Mouse (Mus musculus): ENCODE results near the gene Olfr490. TPM values are rescaled to one million over a fixed set of nuclear protein-coding genes. Genes with fewer than 3 reads are reported as not detected.

Olfr490 gene
- not detected in 2 replicates for polyA plus RNA-seq (2016; fragmentation: Nextera tagmentation; extraction: Ambion mirVana)

- no peaks in the 10 kb centered on the region for H3K36me3 ChIP-seq (replicated peaks)
- H3K27me3 ChIP-seq (ENCODE audit: poor library complexity, severe bottlenecking): no peaks in the 10 kb centered on the region
- no peaks in the 10 kb centered on the region for H3K4me1 ChIP-seq
- no peak for DNase-seq (ENCODE audit: extremely low spot score, low spot score)
- H3K27ac ChIP-seq: no peak within 1 kb of the TSS
- H3K4me3 ChIP-seq: no peak within 1 kb of the TSS
- H3K9me3 ChIP-seq: no peaks in the 10 kb centered on the region
Observed at GRCm38 (mm10) chr7:108288834-108289233, at the start of gene Olfr490. Olfr490 (minus strand) TSS chr7:108288934.

DNA sequence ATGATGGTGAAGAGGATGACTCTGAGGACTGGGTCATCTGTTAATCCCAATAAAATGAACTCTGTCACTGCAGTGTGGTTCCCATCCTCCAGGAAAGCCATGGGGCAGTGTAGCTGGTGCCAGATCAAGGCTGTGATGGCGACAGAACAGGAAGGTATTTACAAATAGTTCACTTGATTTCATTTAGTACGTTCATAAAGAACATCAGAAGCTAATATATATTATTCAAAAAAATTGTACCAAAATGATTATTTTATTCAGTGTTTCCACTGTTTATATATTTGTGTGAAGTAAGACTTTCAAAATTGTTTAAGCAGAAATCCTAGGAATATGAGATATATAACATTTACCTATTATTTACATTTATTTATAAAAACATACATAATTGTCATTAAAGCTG, 34.8 kb upstream of the Olfr490 start, which contains the start of gene Olfr492:
Gene Olfr492, minus strand, starts transcription at position 101 of the 400 bp plus-strand sequence.
- no peaks in the 10 kb centered on the region for H3K9me3 ChIP-seq
- H3K27ac ChIP-seq: no peak within 1 kb of the TSS
- no peaks in the 10 kb centered on the region for H3K36me3 ChIP-seq (replicated peaks)
- no peak within 1 kb of the TSS for H3K4me3 ChIP-seq
- no peaks in the 10 kb centered on the region for H3K27me3 ChIP-seq (ENCODE audit: poor library complexity, severe bottlenecking)
- DNase-seq (ENCODE audit: extremely low spot score, low spot score): no peak
- 82% methylated on average over 2 of the region's 2 CpGs for WGBS
- no peaks in the 10 kb centered on the region for H3K4me1 ChIP-seq

GRCm38 (mm10) chr7:108313151-108313550, 24.4 kb upstream of the Olfr490 start, which contains the start of gene Olfr491:
Olfr491 (plus strand) TSS chr7:108313451.
- no peaks in the 10 kb centered on the region for H3K9me3 ChIP-seq
- H3K36me3 ChIP-seq (replicated peaks): no peaks in the 10 kb centered on the region
- WGBS: 84% methylated on average over 1 of the region's 1 CpGs
- H3K27ac ChIP-seq: no peak within 1 kb of the TSS
- DNase-seq (ENCODE audit: extremely low spot score, low spot score): no peak
- no peaks in the 10 kb centered on the region for H3K27me3 ChIP-seq (ENCODE audit: poor library complexity, severe bottlenecking)
- H3K4me3 ChIP-seq: no peak within 1 kb of the TSS
- no peaks in the 10 kb centered on the region for H3K4me1 ChIP-seq

DNA sequence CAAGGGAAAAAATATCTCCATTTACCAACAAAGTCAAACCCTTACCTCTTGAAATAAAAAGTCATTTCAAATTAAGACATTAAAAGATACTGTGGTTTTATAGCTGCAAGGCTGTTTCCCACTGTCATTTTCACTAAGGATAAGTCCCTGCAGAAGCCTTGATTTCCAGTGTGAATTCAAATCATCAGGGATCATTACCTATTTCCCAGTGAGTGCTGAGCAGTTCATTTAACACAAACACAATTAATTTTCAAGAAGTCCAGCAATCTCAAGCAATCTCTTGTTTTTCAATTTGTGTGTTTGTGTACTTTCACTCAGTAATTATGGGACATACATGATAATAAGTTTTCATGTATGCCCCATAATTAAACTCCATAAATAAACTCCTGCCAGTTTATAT, 30.5 kb downstream of the Olfr490 start, which contains the start of gene Olfr488:
Gene Olfr488, minus strand, starts transcription at position 101 of the 400 bp plus-strand sequence.
- Histone ChIP-seq H3K27ac (no peak within 1 kb of the TSS), H3K36me3 (replicated peaks) (no peaks in the 10 kb centered on the region), H3K4me1 (no peaks in the 10 kb centered on the region), H3K4me3 (no peak within 1 kb of the TSS), H3K27me3 (ENCODE audit: poor library complexity, severe bottlenecking) (no peaks in the 10 kb centered on the region), H3K9me3 (no peaks in the 10 kb centered on the region)
- no peak for DNase-seq (ENCODE audit: extremely low spot score, low spot score)

Other genes with a start within 250 kb of the Olfr490 start
- gene Olfr479, start 238.2 kb downstream of the Olfr490 start, polyA plus RNA-seq (2016; fragmentation: Nextera tagmentation; extraction: Ambion mirVana): not detected in 2 replicates
- gene Olfr480, start 221.6 kb downstream of the Olfr490 start, polyA plus RNA-seq (2016; fragmentation: Nextera tagmentation; extraction: Ambion mirVana): not detected in 2 replicates
- not detected in 2 replicates for gene Olfr481, start 209.1 kb downstream of the Olfr490 start, polyA plus RNA-seq (2016; fragmentation: Nextera tagmentation; extraction: Ambion mirVana)
- gene Olfr482, start 191.3 kb downstream of the Olfr490 start, polyA plus RNA-seq (2016; fragmentation: Nextera tagmentation; extraction: Ambion mirVana): 0.06 TPM in 1 of 2 replicates, not detected in the other
- not detected in 2 replicates for gene Olfr483, start 188.1 kb downstream of the Olfr490 start, polyA plus RNA-seq (2016; fragmentation: Nextera tagmentation; extraction: Ambion mirVana)
- not detected in 2 replicates for gene Olfr484, start 161.5 kb downstream of the Olfr490 start, polyA plus RNA-seq (2016; fragmentation: Nextera tagmentation; extraction: Ambion mirVana)
- not detected in 2 replicates for gene Olfr485, start 129.1 kb downstream of the Olfr490 start, polyA plus RNA-seq (2016; fragmentation: Nextera tagmentation; extraction: Ambion mirVana)
- not detected in 2 replicates for gene Olfr486, start 116.2 kb downstream of the Olfr490 start, polyA plus RNA-seq (2016; fragmentation: Nextera tagmentation; extraction: Ambion mirVana)
- gene Olfr487, start 74.3 kb downstream of the Olfr490 start, polyA plus RNA-seq (2016; fragmentation: Nextera tagmentation; extraction: Ambion mirVana): not detected in 2 replicates
- not detected in 2 replicates for gene Olfr488, start 30.6 kb downstream of the Olfr490 start, polyA plus RNA-seq (2016; fragmentation: Nextera tagmentation; extraction: Ambion mirVana)
- not detected in 2 replicates for gene Olfr491, start 24.5 kb upstream of the Olfr490 start, polyA plus RNA-seq (2016; fragmentation: Nextera tagmentation; extraction: Ambion mirVana)
- gene Olfr492, start 34.7 kb upstream of the Olfr490 start, polyA plus RNA-seq (2016; fragmentation: Nextera tagmentation; extraction: Ambion mirVana): not detected in 2 replicates
- gene Olfr493, start 58.0 kb upstream of the Olfr490 start, polyA plus RNA-seq (2016; fragmentation: Nextera tagmentation; extraction: Ambion mirVana): not detected in 2 replicates
- gene Olfr494, start 76.4 kb upstream of the Olfr490 start, polyA plus RNA-seq (2016; fragmentation: Nextera tagmentation; extraction: Ambion mirVana): not detected in 2 replicates
- not detected in 2 replicates for gene Olfr495, start 104.2 kb upstream of the Olfr490 start, polyA plus RNA-seq (2016; fragmentation: Nextera tagmentation; extraction: Ambion mirVana)
- gene Olfr497, start 131.5 kb upstream of the Olfr490 start, polyA plus RNA-seq (2016; fragmentation: Nextera tagmentation; extraction: Ambion mirVana): not detected in 2 replicates
- gene Olfr498, start 176.4 kb upstream of the Olfr490 start, polyA plus RNA-seq (2016; fragmentation: Nextera tagmentation; extraction: Ambion mirVana): not detected in 2 replicates
- gene Olfr502, start 236.1 kb upstream of the Olfr490 start, polyA plus RNA-seq (2016; fragmentation: Nextera tagmentation; extraction: Ambion mirVana): not detected in 2 replicates